Mouse (Mus musculus) CH12.LX (cell line): ENCODE measurements around the gene Lbx2. TPM values are rescaled to one million over a fixed set of nuclear protein-coding genes. Genes with fewer than 3 reads are reported as not detected.

ENCODE experiments used
- DNase-seq: peaks from one replicate; pipeline ENCODE4 v3.0.0-alpha.2; 2013; ENCODE audit errors: extremely low read depth
- H3K27ac ChIP-seq: 2 replicates; pipeline ENCODE4 v1.5.1; 2012; ENCODE audit warnings: low read depth, mild to moderate bottlenecking, control low read depth, moderate library complexity; ENCODE audit not compliant: insufficient read depth
- H3K27me3 ChIP-seq: replicated peaks from 2 replicates; pipeline ENCODE3; 2012; ENCODE audit warnings: inconsistent platforms
- H3K36me3 ChIP-seq, 2 experiments: replicated peaks in 1 of 2; 2 replicates each; pipeline versions ENCODE3 to v1.6.1; 2012; ENCODE audit warnings: inconsistent platforms in 1 of 2, low read length in 1 of 2, mild to moderate bottlenecking in 1 of 2, mixed read lengths in 1 of 2, moderate library complexity in 1 of 2; ENCODE audit not compliant: control insufficient read depth in 1 of 2, insufficient read depth in 1 of 2
- H3K4me1 ChIP-seq, 2 experiments: 2 replicates each; pipeline ENCODE4 v1.6.1; 2012; ENCODE audit warnings: inconsistent platforms in 1 of 2, moderate library complexity in 1 of 2; ENCODE audit not compliant: insufficient read depth in 2 of 2, control insufficient read depth in 1 of 2
- H3K4me2 ChIP-seq: 2 replicates; pipeline ENCODE4 v1.6.1; 2012; ENCODE audit warnings: low read depth, mild to moderate bottlenecking, control low read depth; ENCODE audit not compliant: poor library complexity, insufficient read depth, severe bottlenecking
- H3K4me3 ChIP-seq, 3 experiments: fragments of 150-350 bp in 1 of 3; sonication (generic) in 1 of 3; replicated peaks in 1 of 3; 2 replicates each; pipeline versions ENCODE3 to v1.5.1; 2011 to 2012; ENCODE audit warnings: low read depth in 2 of 3, low read length in 2 of 3, mild to moderate bottlenecking in 2 of 3, moderate library complexity in 2 of 3, control low read depth in 1 of 3, improper control_type of control experiment in 1 of 3, inconsistent platforms in 1 of 3, mixed read lengths in 1 of 3; ENCODE audit not compliant: poor library complexity in 1 of 3
- H3K79me2 ChIP-seq: replicated peaks from 2 replicates; pipeline ENCODE4 v1.6.1; 2012; ENCODE audit warnings: mild to moderate bottlenecking, moderate library complexity; ENCODE audit not compliant: control insufficient read depth, poor library complexity, insufficient read depth, severe bottlenecking; ENCODE audit errors: extremely low read depth
- H3K9ac ChIP-seq: 2 replicates; pipeline ENCODE4 v1.6.1; 2012; ENCODE audit warnings: low read depth, mild to moderate bottlenecking, control low read depth, moderate library complexity; ENCODE audit not compliant: insufficient read depth
- H3K9me3 ChIP-seq: replicated peaks from 2 replicates; pipeline ENCODE3; 2012; ENCODE audit warnings: low read length, inconsistent platforms, mixed read lengths
- BHLHE40 ChIP-seq: IDR thresholded peaks from 2 replicates; pipeline ENCODE4 v1.6.1; 2011; ENCODE audit warnings: mild to moderate bottlenecking, low read depth, low read length, improper control_type of control experiment
- CTCF ChIP-seq, 2 experiments: IDR thresholded peaks in 1 of 2; conservative IDR thresholded peaks in 1 of 2; 2 replicates each; pipeline ENCODE4 v1.5.1; 2011 to 2012; ENCODE audit warnings: low read depth in 2 of 2, low read length in 2 of 2, improper control_type of control experiment in 1 of 2, inconsistent platforms in 1 of 2, mild to moderate bottlenecking in 1 of 2, moderate library complexity in 1 of 2
- ELF1 ChIP-seq: IDR thresholded peaks from 2 replicates; pipeline ENCODE4 v1.6.1; 2014; ENCODE audit warnings: low read depth, mild to moderate bottlenecking, inconsistent platforms, low read length, improper control_type of control experiment
- ETS1 ChIP-seq: conservative IDR thresholded peaks from 2 replicates; pipeline ENCODE4 v1.6.1; 2012; ENCODE audit warnings: low read depth, mild to moderate bottlenecking, inconsistent platforms, low read length, improper control_type of control experiment, moderate library complexity
- HCFC1 ChIP-seq: IDR thresholded peaks from 2 replicates; pipeline ENCODE4 v1.6.1; 2012; ENCODE audit warnings: low read depth, mild to moderate bottlenecking, inconsistent platforms, low read length, improper control_type of control experiment
- JUN ChIP-seq: IDR thresholded peaks from 2 replicates; pipeline ENCODE4 v1.6.1; 2011; ENCODE audit warnings: low read depth, mild to moderate bottlenecking, low read length, improper control_type of control experiment, moderate library complexity; ENCODE audit not compliant: insufficient read depth
- KAT2A ChIP-seq: IDR thresholded peaks from 2 replicates; pipeline ENCODE4 v1.6.1; 2012; ENCODE audit warnings: low read length, improper control_type of control experiment, inconsistent platforms; ENCODE audit not compliant: insufficient replicate concordance
- MAFK ChIP-seq: IDR thresholded peaks from 2 replicates; pipeline ENCODE4 v1.6.1; 2011; ENCODE audit warnings: low read length, improper control_type of control experiment; ENCODE audit not compliant: insufficient replicate concordance
- MXI1 ChIP-seq: IDR thresholded peaks from 2 replicates; pipeline ENCODE4 v1.6.1; 2011; ENCODE audit warnings: mild to moderate bottlenecking, low read depth, low read length, improper control_type of control experiment
- NELFE ChIP-seq: IDR thresholded peaks from 2 replicates; pipeline ENCODE4 v1.6.1; 2011; ENCODE audit warnings: low read depth, low read length, improper control_type of control experiment
- PAX5 ChIP-seq: IDR thresholded peaks from 2 replicates; pipeline ENCODE4 v1.6.1; 2012; ENCODE audit warnings: low read length, inconsistent platforms, mixed read lengths
- POLR2A ChIP-seq: IDR thresholded peaks from 2 replicates; pipeline ENCODE4 v1.6.1; 2011; ENCODE audit warnings: low read depth, mild to moderate bottlenecking, improper control_type of control experiment, low read length
- POLR2AphosphoS2 ChIP-seq: IDR thresholded peaks from 2 replicates; pipeline ENCODE4 v1.6.1; 2011; ENCODE audit warnings: low read depth, low read length, improper control_type of control experiment
- RAD21 ChIP-seq: IDR thresholded peaks from 2 replicates; pipeline ENCODE4 v1.6.1; 2011; ENCODE audit warnings: low read depth, mild to moderate bottlenecking, low read length, improper control_type of control experiment, moderate library complexity
- RCOR1 ChIP-seq: conservative IDR thresholded peaks from 2 replicates; pipeline ENCODE4 v1.6.1; 2012; ENCODE audit warnings: low read depth, mild to moderate bottlenecking, inconsistent platforms, low read length, improper control_type of control experiment
- SIN3A ChIP-seq: IDR thresholded peaks from 2 replicates; pipeline ENCODE4 v1.6.1; 2012; ENCODE audit warnings: low read length, improper control_type of control experiment, inconsistent platforms
- TBP ChIP-seq: conservative IDR thresholded peaks from 2 replicates; pipeline ENCODE4 v1.6.1; 2011; ENCODE audit warnings: low read depth, low read length, improper control_type of control experiment
- UBTF ChIP-seq: IDR thresholded peaks from 2 replicates; pipeline ENCODE4 v1.6.1; 2012; ENCODE audit warnings: low read depth, mild to moderate bottlenecking, inconsistent platforms, low read length, improper control_type of control experiment, moderate library complexity
- USF1 ChIP-seq: IDR thresholded peaks from 2 replicates; pipeline ENCODE4 v1.6.1; 2014; ENCODE audit warnings: low read depth, mild to moderate bottlenecking, inconsistent platforms, low read length, improper control_type of control experiment
- USF2 ChIP-seq: conservative IDR thresholded peaks from 2 replicates; pipeline ENCODE4 v1.6.1; 2011; ENCODE audit warnings: low read depth, low read length, improper control_type of control experiment
- ZMIZ1 ChIP-seq: IDR thresholded peaks from 2 replicates; pipeline ENCODE4 v1.6.1; 2012; ENCODE audit warnings: low read depth, mild to moderate bottlenecking, inconsistent platforms, low read length, improper control_type of control experiment
- dilution Hi-C: fragments of 300-500 bp; cut with MboI; formaldehyde crosslinking; loops from 2 replicates; pipeline ENCODE4 v1.14.3; 2020; ENCODE audit warnings: low sequenced_read_pairs; ENCODE audit not compliant: extremely low pct_unique_long_range_greater_than_20kb, extremely low pct_ligation_motif_present
- in situ Hi-C: fragments of 300-500 bp; cut with MboI; formaldehyde crosslinking; loops from 3 replicates; pipeline ENCODE4 v1.14.3; 2019; ENCODE audit warnings: low sequenced_read_pairs, low pct_ligation_motif_present, low pct_unique_long_range_greater_than_20kb, mixed read lengths
- polyA plus RNA-seq: library from polyadenylated mRNA; unstranded; fragments of >175 nt; gene quantifications from 2 replicates; pipeline ENCODE4 v1.2.1, GENCODE M21; 2012; ENCODE audit warnings: low read depth; ENCODE audit not compliant: insufficient read length
- total RNA-seq, 2 experiments: library from RNA; depleted of rRNA; stranded (reverse); fragments of 300-350 nt in 1 of 2; fragments of >200 nt in 1 of 2; gene quantifications; 2 replicates each; pipeline ENCODE4 v1.2.3; 2012 to 2014

Gene Lbx2
- total and polyA plus RNA-seq, 3 experiments: 1.2 TPM; not detected in 2

GRCm38 (mm10) chr6:83057790-83058189 lies 28.4 kb upstream of the Lbx2 start, which contains the start of gene Dqx1:
TSS of gene Dqx1 (plus strand) at chr6:83057844.
- Histone ChIP-seq H3K36me3 (peaks cover 20 to 61% of the 10 kb centered on the region in 2 experiments), H3K4me3 (no peak within 1 kb of the TSS)

GRCm38 (mm10) chr6:83058725-83059124 lies 27.4 kb upstream of the Lbx2 start:
- peaks cover 8 to 17% of the 10 kb centered on the region in 2 experiments for H3K4me1 ChIP-seq
- dilution Hi-C loops (no loop called here), in situ Hi-C loops (no loop called here)
- H3K4me3 ChIP-seq: no peak overlapping the region
- H3K36me3 ChIP-seq: peaks cover 20 to 68% of the 10 kb centered on the region in 2 experiments
- H3K4me2 ChIP-seq: no peak overlapping the region
- no peak for DNase-seq
- TF ChIP-seq USF1: no peak
- TF ChIP-seq USF2: no peak
- no peak for TF ChIP-seq SIN3A
- no peak for TF ChIP-seq BHLHE40
- TF ChIP-seq TBP: no peak
- TF ChIP-seq KAT2A: no peak
- no peak for TF ChIP-seq MXI1
- TF ChIP-seq CTCF (conservative IDR thresholded peaks at IDR 0.05 in 1 of 2, IDR thresholded peaks at IDR 0.05 in 1 of 2; ENCODE audit: low read depth in 2 of 2, low read length in 2 of 2): no peak
- no peak for TF ChIP-seq ETS1
- no peak for TF ChIP-seq JUN
- peak; percentile 0; the same call in 1 of the 2 replicates for TF ChIP-seq POLR2A
- TF ChIP-seq NELFE: no peak
- TF ChIP-seq ZMIZ1: no peak
- no peak for TF ChIP-seq RCOR1
- TF ChIP-seq POLR2AphosphoS2: peak; percentile 55
- no peak for TF ChIP-seq UBTF
- TF ChIP-seq RAD21: no peak
- H3K79me2 ChIP-seq: peaks cover 23% of the 10 kb centered on the region
- no peak overlapping the region for H3K9ac ChIP-seq
- no peaks in the 10 kb centered on the region for H3K27me3 ChIP-seq
- no peaks in the 10 kb centered on the region for H3K9me3 ChIP-seq
- H3K27ac ChIP-seq: no peak overlapping the region

More at GRCm38 (mm10) chr6:83057790-83058189, 28.4 kb upstream of the Lbx2 start, which contains the start of gene Dqx1:
- Histone ChIP-seq H3K4me2 (no peak within 1 kb of the TSS), H3K27me3 (no peaks in the 10 kb centered on the region), H3K4me1 (peaks cover 8 to 17% of the 10 kb centered on the region in 2 experiments), H3K27ac (no peak within 1 kb of the TSS), H3K9ac (no peak within 1 kb of the TSS), H3K79me2 (peaks cover 32% of the 10 kb centered on the region), H3K9me3 (no peaks in the 10 kb centered on the region)
- in situ Hi-C loops: no loop called here
- DNase-seq: no peak
- dilution Hi-C loops: no loop called here
- TF ChIP-seq USF2 (no peak), MAFK (no peak), PAX5 (no peak), HCFC1 (peak; percentile 77), ELF1 (no peak)
